Mouse (Mus musculus) myocyte (in vitro differentiated cells): ENCODE results near the gene Ecm2. TPM values are rescaled to one million over a fixed set of nuclear protein-coding genes. Genes with fewer than 3 reads are reported as not detected.

Experiments used
- H3K27me3 ChIP-seq: one replicate; pipeline ENCODE4 v1.6.1; 2011; ENCODE audit not compliant: control insufficient read depth, insufficient read depth, insufficient read length
- H3K36me3 ChIP-seq: one replicate; pipeline ENCODE4 v1.6.1; 2011; ENCODE audit not compliant: control insufficient read depth, insufficient read depth
- H3K4me2 ChIP-seq: one replicate; pipeline ENCODE4 v1.6.1; 2011; ENCODE audit warnings: low read depth, control low read depth
- H3K4me3 ChIP-seq: one replicate; pipeline ENCODE4 v1.5.1; 2011; ENCODE audit warnings: mild to moderate bottlenecking, control low read depth, moderate library complexity
- H3K79me2 ChIP-seq: one replicate; pipeline ENCODE4 v1.6.1; 2011; ENCODE audit not compliant: control insufficient read depth, insufficient read depth
- H3ac ChIP-seq: one replicate; pipeline ENCODE4 v1.6.1; 2011; ENCODE audit not compliant: control insufficient read depth, insufficient read length
- CEBPB ChIP-seq: IDR thresholded peaks from 2 replicates; pipeline ENCODE4 v1.6.1; 2011; ENCODE audit warnings: mild to moderate bottlenecking, moderate library complexity; ENCODE audit not compliant: poor library complexity, insufficient read depth, severe bottlenecking
- E2F4 ChIP-seq: IDR thresholded peaks from one replicate; pipeline ENCODE4 v1.6.1; 2011; ENCODE audit warnings: mild to moderate bottlenecking, control low read depth, moderate library complexity; ENCODE audit not compliant: insufficient read depth
- MAX ChIP-seq: IDR thresholded peaks from one replicate; pipeline ENCODE4 v1.6.1; 2011; ENCODE audit warnings: low read depth, mild to moderate bottlenecking, control low read depth
- MYOD1 ChIP-seq, 3 experiments: IDR thresholded peaks; one replicate each; pipeline ENCODE4 v1.6.1; 2011; ENCODE audit warnings: control low read depth in 2 of 3, low read depth in 2 of 3, mild to moderate bottlenecking in 2 of 3, moderate library complexity in 1 of 3; ENCODE audit not compliant: insufficient read length in 2 of 3, control insufficient read depth in 1 of 3
- MYOG ChIP-seq, 3 experiments: IDR thresholded peaks; one replicate each; pipeline ENCODE4 v1.6.1; 2011; ENCODE audit warnings: control low read depth in 2 of 3, low read depth in 2 of 3, mild to moderate bottlenecking in 2 of 3; ENCODE audit not compliant: insufficient read length in 2 of 3, control insufficient read depth in 1 of 3, insufficient read depth in 1 of 3
- POLR2A ChIP-seq: IDR thresholded peaks from one replicate; pipeline ENCODE4 v1.6.1; 2011; ENCODE audit warnings: low read depth, mild to moderate bottlenecking, control low read depth, moderate library complexity; ENCODE audit not compliant: insufficient read length
- POLR2AphosphoS2 ChIP-seq: IDR thresholded peaks from one replicate; pipeline ENCODE4 v1.6.1; 2011; ENCODE audit warnings: low read depth, control low read depth; ENCODE audit not compliant: insufficient read length
- REST ChIP-seq: IDR thresholded peaks from one replicate; pipeline ENCODE4 v1.6.1; 2011; ENCODE audit warnings: mild to moderate bottlenecking, control low read depth, moderate library complexity; ENCODE audit not compliant: insufficient read depth, insufficient read length
- SRF ChIP-seq: IDR thresholded peaks from one replicate; pipeline ENCODE4 v1.6.1; 2011; ENCODE audit warnings: low read depth; ENCODE audit not compliant: control insufficient read depth, insufficient read length
- TCF12 ChIP-seq: IDR thresholded peaks from one replicate; pipeline ENCODE4 v1.6.1; 2011; ENCODE audit warnings: mild to moderate bottlenecking, control low read depth; ENCODE audit not compliant: poor library complexity, insufficient read depth, severe bottlenecking
- TCF3 ChIP-seq: IDR thresholded peaks from one replicate; pipeline ENCODE4 v1.6.1; 2011; ENCODE audit warnings: low read depth, control low read depth; ENCODE audit not compliant: insufficient read length
- USF1 ChIP-seq: IDR thresholded peaks from one replicate; pipeline ENCODE4 v1.6.1; 2011; ENCODE audit warnings: low read depth, mild to moderate bottlenecking, control low read depth, moderate library complexity
- polyA plus RNA-seq: library from polyadenylated mRNA; unstranded; fragments of >200 nt; fragmentation: generic; extraction: Trizol; gene quantifications from one replicate; pipeline ENCODE4 v1.2.1, GENCODE M21; 2012; ENCODE audit warnings: missing spikeins

Ecm2 gene
- polyA plus RNA-seq, 1 experiment: 0.08 TPM

DNA sequence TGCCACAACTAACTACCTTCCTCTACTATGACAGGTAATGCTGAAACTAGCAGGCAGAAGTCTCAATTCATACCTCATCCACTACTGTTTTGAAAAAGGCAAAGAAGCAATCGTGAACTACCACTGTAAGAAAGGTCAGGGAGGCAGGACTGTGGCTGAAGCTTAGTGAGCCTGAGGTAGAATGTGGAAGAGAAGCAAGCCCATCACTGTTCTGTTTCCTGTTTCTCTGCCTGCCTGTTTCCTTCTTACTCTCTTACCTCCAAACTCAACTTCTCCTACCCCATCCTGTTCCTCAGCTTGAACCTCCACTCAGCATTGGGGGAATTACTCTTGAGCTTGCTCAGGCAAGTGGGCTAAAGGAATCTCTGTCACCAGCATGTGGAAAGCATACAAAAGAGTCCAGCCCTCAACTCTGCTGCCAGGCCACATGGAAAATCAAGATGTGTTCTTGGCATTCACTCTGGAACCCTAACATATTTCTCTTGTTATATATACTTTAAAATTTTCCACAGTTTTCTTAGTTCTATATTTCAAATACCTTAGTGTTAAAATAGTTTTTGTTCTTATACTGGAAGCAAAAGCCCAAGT lies 43.0 kb downstream of the Ecm2 start:
- Histone ChIP-seq H3K36me3 (no peaks in the 10 kb centered on the region), H3K79me2 (no peaks in the 10 kb centered on the region), H3K27me3 (no peaks in the 10 kb centered on the region), H3ac (no peak overlapping the region), H3K4me3 (no peak overlapping the region), H3K4me2 (no peak overlapping the region)
- TF ChIP-seq REST (no peak), E2F4 (no peak), POLR2AphosphoS2 (no peak)

DNA sequence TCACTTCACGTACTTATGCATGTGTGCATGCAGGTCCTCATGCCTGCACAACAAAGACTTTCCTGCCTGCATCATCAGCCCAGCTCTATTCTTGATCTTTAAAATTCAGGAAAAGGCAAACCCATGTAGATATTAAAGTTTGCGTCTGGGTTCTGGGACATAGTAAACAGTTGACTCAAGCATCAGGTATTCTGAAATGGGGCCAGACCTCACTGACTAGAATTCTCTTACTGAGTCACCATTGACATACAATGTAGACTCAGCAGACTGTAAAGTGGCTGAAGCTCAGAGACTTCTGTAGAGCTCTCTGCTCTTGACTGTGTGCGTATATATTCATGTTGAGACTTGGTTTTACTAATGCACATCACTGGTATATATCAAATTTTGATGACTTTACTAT lies 45.0 kb downstream of the Ecm2 start:
- no peak overlapping the region for H3ac ChIP-seq
- H3K4me2 ChIP-seq: peak overlapping the region; percentile 30
- no peaks in the 10 kb centered on the region for H3K27me3 ChIP-seq
- H3K79me2 ChIP-seq: no peaks in the 10 kb centered on the region
- TF ChIP-seq POLR2AphosphoS2: no peak
- no peak for TF ChIP-seq TCF3
- TF ChIP-seq USF1: no peak
- no peak for TF ChIP-seq E2F4
- no peak for TF ChIP-seq SRF
- H3K4me3 ChIP-seq: no peak overlapping the region
- no peaks in the 10 kb centered on the region for H3K36me3 ChIP-seq

- no peaks in the 10 kb centered on the region for H3K27me3 ChIP-seq
- TF ChIP-seq CEBPB (no peak), MYOD1 (IDR thresholded peaks at IDR 0.05; ENCODE audit: control insufficient read depth in 1 of 3, insufficient read length in 2 of 3, low read depth in 2 of 3) (peak; percentile 93 to 98 (median 98)), TCF12 (peak; percentile 16), MYOG (IDR thresholded peaks at IDR 0.05; ENCODE audit: control insufficient read depth in 1 of 3, insufficient read depth in 1 of 3, insufficient read length in 2 of 3, low read depth in 2 of 3) (peak; percentile 61 to 84 (median 69)), E2F4 (no peak), TCF3 (peak; percentile 42)
- no peaks in the 10 kb centered on the region for H3K79me2 ChIP-seq
- no peak overlapping the region for H3ac ChIP-seq
- H3K4me3 ChIP-seq: no peak overlapping the region
- peak overlapping the region; percentile 39 for H3K4me2 ChIP-seq
- H3K36me3 ChIP-seq: no peaks in the 10 kb centered on the region
Measured at GRCm38 (mm10) chr13:49554519-49554918, 49.9 kb downstream of the Ecm2 start.

DNA sequence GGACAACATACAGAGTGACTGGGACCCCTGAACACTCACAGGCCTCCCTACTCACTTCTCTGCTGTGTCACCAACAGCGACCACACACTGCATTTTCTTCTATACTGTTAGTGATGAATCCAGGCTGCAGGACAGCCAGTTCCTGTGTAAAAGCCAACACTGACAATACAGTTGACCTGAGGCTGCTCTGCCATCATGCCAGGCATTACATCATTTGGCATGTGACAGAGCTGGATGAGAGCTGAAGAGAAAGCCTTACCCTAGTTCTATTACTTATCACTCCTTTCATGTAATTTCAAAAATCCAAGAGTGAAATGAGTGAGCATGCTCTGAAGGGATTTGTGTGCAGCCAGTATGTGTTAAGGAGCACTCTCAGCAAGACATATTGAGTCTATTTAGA lies 51.6 kb downstream of the Ecm2 start:
- Histone ChIP-seq H3K36me3 (no peaks in the 10 kb centered on the region), H3K79me2 (no peaks in the 10 kb centered on the region)
- TF ChIP-seq REST (no peak), USF1 (peak; percentile 64)

GRCm38 (mm10) chr13:49556924-49557323 lies 52.3 kb downstream of the Ecm2 start:
- Histone ChIP-seq H3K4me2 (no peak overlapping the region), H3K79me2 (no peaks in the 10 kb centered on the region), H3K27me3 (no peaks in the 10 kb centered on the region), H3ac (no peak overlapping the region), H3K4me3 (no peak overlapping the region), H3K36me3 (no peaks in the 10 kb centered on the region)
- TF ChIP-seq MYOG (IDR thresholded peaks at IDR 0.05; ENCODE audit: control insufficient read depth in 1 of 3, insufficient read depth in 1 of 3, insufficient read length in 2 of 3, low read depth in 2 of 3) (no peak), MAX (no peak), USF1 (no peak), POLR2A (no peak), TCF12 (no peak), MYOD1 (IDR thresholded peaks at IDR 0.05; ENCODE audit: control insufficient read depth in 1 of 3, insufficient read length in 2 of 3, low read depth in 2 of 3) (no peak), REST (no peak), TCF3 (no peak), POLR2AphosphoS2 (no peak), CEBPB (no peak), SRF (no peak), E2F4 (no peak)

More for the DNA sequence above, 51.6 kb downstream of the Ecm2 start:
- H3K4me2 ChIP-seq: no peak overlapping the region
- no peak overlapping the region for H3ac ChIP-seq
- no peaks in the 10 kb centered on the region for H3K27me3 ChIP-seq
- H3K4me3 ChIP-seq: no peak overlapping the region

DNA sequence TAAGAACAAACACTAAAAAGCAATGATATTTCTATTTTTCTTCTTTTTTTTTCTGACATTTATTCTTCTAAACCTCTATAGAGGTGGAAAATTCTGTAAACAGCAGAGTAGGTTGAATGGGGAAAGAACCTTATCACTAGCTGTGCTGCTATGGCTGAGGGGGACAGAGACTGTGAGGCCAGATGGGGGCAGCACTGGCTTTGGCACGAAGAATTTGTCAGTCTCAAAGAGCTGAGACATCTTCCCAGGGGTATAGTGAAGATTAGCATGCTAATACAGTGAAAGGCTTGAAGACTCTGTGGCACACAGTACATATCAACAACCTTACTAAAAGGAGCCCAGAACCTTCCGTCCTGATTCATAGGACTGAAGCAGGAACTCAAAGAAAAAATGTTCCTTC lies 54.6 kb downstream of the Ecm2 start:
- no peak overlapping the region for H3ac ChIP-seq
- no peaks in the 10 kb centered on the region for H3K27me3 ChIP-seq
- H3K36me3 ChIP-seq: no peaks in the 10 kb centered on the region
- TF ChIP-seq TCF3 (no peak), POLR2A (no peak), USF1 (no peak), POLR2AphosphoS2 (no peak), CEBPB (no peak), MYOD1 (IDR thresholded peaks at IDR 0.05; ENCODE audit: control insufficient read depth in 1 of 3, insufficient read length in 2 of 3, low read depth in 2 of 3) (no peak), REST (no peak), SRF (no peak), E2F4 (no peak), MYOG (IDR thresholded peaks at IDR 0.05; ENCODE audit: control insufficient read depth in 1 of 3, insufficient read depth in 1 of 3, insufficient read length in 2 of 3, low read depth in 2 of 3) (no peak), MAX (no peak), TCF12 (no peak)
- no peaks in the 10 kb centered on the region for H3K79me2 ChIP-seq
- H3K4me2 ChIP-seq: no peak overlapping the region
- no peak overlapping the region for H3K4me3 ChIP-seq
